Mouse (Mus musculus): Measurements from ENCODE around the gene Zbtb20. TPM values are rescaled to one million over a fixed set of nuclear protein-coding genes. Genes with fewer than 3 reads are reported as not detected.

Zbtb20 gene
- polyA plus RNA-seq, 1 experiment, result 4.0 TPM

- peaks cover 4% of the 10 kb centered on the region for H3K36me3 ChIP-seq (ENCODE audit: control insufficient read depth, insufficient read depth)
- TF ChIP-seq MYOG (IDR thresholded peaks at IDR 0.05; ENCODE audit: control insufficient read depth, extremely low read depth, insufficient read length) (no peak), CTCF (IDR thresholded peaks at IDR 0.05; ENCODE audit: control insufficient read depth, insufficient read depth, insufficient read length) (no peak), CEBPB (IDR thresholded peaks at IDR 0.05; ENCODE audit: low read depth) (no peak), USF1 (IDR thresholded peaks at IDR 0.05; ENCODE audit: low read depth) (no peak), MAX (IDR thresholded peaks at IDR 0.05) (no peak), FOSL1 (IDR thresholded peaks at IDR 0.05; ENCODE audit: insufficient read depth, low read length, poor library complexity, severe bottlenecking) (no peak), MYOD1 (IDR thresholded peaks at IDR 0.05; ENCODE audit: control insufficient read depth, insufficient read length, low read depth) (no peak)
- H3K79me2 ChIP-seq (ENCODE audit: control insufficient read depth, insufficient read depth), result no peaks in the 10 kb centered on the region
- H3K4me3 ChIP-seq (ENCODE audit: insufficient read depth, poor library complexity, severe bottlenecking), result no peak overlapping the region
- H3ac ChIP-seq (ENCODE audit: control insufficient read depth, insufficient read length, low read depth), result no peak overlapping the region
- H3K27me3 ChIP-seq (ENCODE audit: control insufficient read depth, insufficient read depth, insufficient read length), result no peaks in the 10 kb centered on the region
- no peaks in the 10 kb centered on the region for H3K79me3 ChIP-seq (ENCODE audit: low read depth)
These were observed 778.6 kb downstream of the Zbtb20 start for GRCm38 (mm10) chr16:43654269-43654668.

DNA sequence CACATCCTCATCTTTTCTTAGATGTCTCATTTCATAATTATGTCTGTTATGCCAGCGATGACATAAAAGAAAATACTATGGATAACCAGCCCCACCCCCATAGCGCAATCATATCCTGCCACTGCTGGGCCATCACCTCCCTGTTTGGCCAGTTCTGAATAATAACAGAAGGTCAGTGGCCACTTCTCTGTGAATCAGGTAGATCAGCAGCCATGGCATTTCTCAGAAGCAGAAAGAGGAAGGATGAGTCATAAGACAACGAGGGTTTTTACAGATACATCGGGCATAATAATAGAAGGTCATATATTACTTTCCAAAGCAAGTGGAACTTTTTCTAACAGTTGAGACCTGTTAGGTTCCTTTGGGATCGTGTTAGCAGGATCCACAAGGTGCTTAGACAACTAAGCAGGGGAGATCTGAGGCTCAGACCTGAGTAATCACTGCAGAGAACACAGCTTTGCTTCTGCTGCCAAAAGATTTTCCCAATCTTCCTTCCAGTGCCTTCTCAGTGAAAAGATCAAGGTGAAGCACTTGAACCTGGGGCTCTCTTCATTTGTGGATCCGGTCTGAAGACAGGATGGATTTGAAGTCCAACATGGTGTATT, 779.6 kb downstream of the Zbtb20 start:
- no peaks in the 10 kb centered on the region for H3K79me2 ChIP-seq (ENCODE audit: control insufficient read depth, insufficient read depth)
- no peaks in the 10 kb centered on the region for H3K79me3 ChIP-seq (ENCODE audit: low read depth)
- peaks cover 4% of the 10 kb centered on the region for H3K36me3 ChIP-seq (ENCODE audit: control insufficient read depth, insufficient read depth)
- H3K27me3 ChIP-seq (ENCODE audit: control insufficient read depth, insufficient read depth, insufficient read length), result no peaks in the 10 kb centered on the region
- TF ChIP-seq MYOD1 (IDR thresholded peaks at IDR 0.05; ENCODE audit: control insufficient read depth, insufficient read length, low read depth) (no peak), MAX (IDR thresholded peaks at IDR 0.05) (no peak), MYOG (IDR thresholded peaks at IDR 0.05; ENCODE audit: control insufficient read depth, extremely low read depth, insufficient read length) (no peak), USF1 (IDR thresholded peaks at IDR 0.05; ENCODE audit: low read depth) (no peak), FOSL1 (IDR thresholded peaks at IDR 0.05; ENCODE audit: insufficient read depth, low read length, poor library complexity, severe bottlenecking) (no peak), CEBPB (IDR thresholded peaks at IDR 0.05; ENCODE audit: low read depth) (no peak), CTCF (IDR thresholded peaks at IDR 0.05; ENCODE audit: control insufficient read depth, insufficient read depth, insufficient read length) (no peak)
- no peak overlapping the region for H3K4me3 ChIP-seq (ENCODE audit: insufficient read depth, poor library complexity, severe bottlenecking)
- H3ac ChIP-seq (ENCODE audit: control insufficient read depth, insufficient read length, low read depth), result no peak overlapping the region

DNA sequence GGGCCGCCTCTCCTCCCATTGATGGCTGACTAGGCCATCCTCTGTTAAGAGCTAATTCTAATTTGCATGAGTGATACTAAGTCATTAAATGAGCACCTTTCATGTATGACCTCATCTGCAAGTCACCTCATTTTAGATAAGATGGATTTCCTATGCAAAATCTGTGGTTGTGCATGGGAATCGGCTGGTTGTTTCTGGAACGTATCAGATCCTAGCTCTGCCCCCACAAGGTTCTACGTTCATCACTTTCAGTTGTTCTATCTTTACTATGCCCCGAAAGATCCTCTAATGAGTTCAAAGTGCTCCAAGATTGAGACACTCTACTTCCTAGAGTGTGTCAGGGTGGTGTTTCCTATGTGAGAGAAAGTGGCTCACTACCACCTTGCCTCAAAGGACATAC, 785.9 kb downstream of the Zbtb20 start:
- no peak overlapping the region for H3K4me3 ChIP-seq (ENCODE audit: insufficient read depth, poor library complexity, severe bottlenecking)
- peaks cover 4% of the 10 kb centered on the region for H3K79me2 ChIP-seq (ENCODE audit: control insufficient read depth, insufficient read depth)
- peaks cover 8% of the 10 kb centered on the region for H3K36me3 ChIP-seq (ENCODE audit: control insufficient read depth, insufficient read depth)
- no peaks in the 10 kb centered on the region for H3K27me3 ChIP-seq (ENCODE audit: control insufficient read depth, insufficient read depth, insufficient read length)
- H3K79me3 ChIP-seq (ENCODE audit: low read depth), result no peaks in the 10 kb centered on the region
- TF ChIP-seq CTCF (IDR thresholded peaks at IDR 0.05; ENCODE audit: control insufficient read depth, insufficient read depth, insufficient read length) (no peak), MAX (IDR thresholded peaks at IDR 0.05) (no peak), CEBPB (IDR thresholded peaks at IDR 0.05; ENCODE audit: low read depth) (no peak), MYOD1 (IDR thresholded peaks at IDR 0.05; ENCODE audit: control insufficient read depth, insufficient read length, low read depth) (no peak), USF1 (IDR thresholded peaks at IDR 0.05; ENCODE audit: low read depth) (no peak), FOSL1 (IDR thresholded peaks at IDR 0.05; ENCODE audit: insufficient read depth, low read length, poor library complexity, severe bottlenecking) (no peak), MYOG (IDR thresholded peaks at IDR 0.05; ENCODE audit: control insufficient read depth, extremely low read depth, insufficient read length) (no peak)
- no peak overlapping the region for H3ac ChIP-seq (ENCODE audit: control insufficient read depth, insufficient read length, low read depth)

DNA sequence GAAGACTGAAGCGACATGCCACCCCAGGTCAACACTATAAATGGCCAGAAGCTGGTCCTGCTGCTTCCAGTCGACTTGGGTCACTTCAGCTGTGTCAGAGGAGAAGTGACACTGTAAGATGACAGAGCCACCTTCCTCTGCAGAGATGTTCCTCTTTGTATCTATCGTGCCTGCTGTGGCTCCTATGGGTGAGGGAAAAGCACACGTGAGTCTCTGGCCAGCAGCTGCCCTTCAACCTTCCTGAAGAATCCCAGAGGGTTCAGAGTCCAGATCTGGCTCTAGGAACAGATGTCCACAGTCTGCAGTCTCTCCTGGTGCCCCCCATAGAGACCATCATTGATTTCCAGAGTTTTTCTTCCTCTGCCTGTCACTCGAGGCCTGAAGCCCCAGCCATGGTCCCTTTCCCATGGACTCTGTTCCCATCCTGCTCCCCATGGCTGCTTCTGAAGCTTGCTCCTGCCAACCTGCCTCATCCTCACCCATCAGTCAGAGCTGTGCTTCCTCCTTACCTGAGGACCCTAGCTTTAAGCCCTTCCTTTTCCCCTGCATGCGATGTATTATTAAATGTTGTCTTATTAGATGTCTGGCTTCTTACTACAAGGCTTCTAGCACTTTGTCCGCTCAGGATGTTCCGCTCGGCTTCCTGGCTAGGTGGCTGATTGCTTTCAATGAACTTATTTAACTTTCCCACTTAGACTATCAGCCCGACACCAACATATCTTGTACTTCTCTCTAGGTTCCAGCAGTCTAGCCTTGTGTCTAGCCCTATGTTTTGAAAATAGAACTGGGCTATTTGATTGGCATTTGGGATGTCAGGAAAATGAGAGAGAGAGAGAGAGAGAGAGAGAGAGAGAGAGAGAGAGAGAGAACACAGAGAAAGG, 786.7 kb downstream of the Zbtb20 start:
- no peaks in the 10 kb centered on the region for H3K27me3 ChIP-seq (ENCODE audit: control insufficient read depth, insufficient read depth, insufficient read length)
- no peaks in the 10 kb centered on the region for H3K79me3 ChIP-seq (ENCODE audit: low read depth)
- TF ChIP-seq MYOG (IDR thresholded peaks at IDR 0.05; ENCODE audit: control insufficient read depth, extremely low read depth, insufficient read length), result no peak
- no peak for TF ChIP-seq MYOD1 (IDR thresholded peaks at IDR 0.05; ENCODE audit: control insufficient read depth, insufficient read length, low read depth)
- no peak for TF ChIP-seq FOSL1 (IDR thresholded peaks at IDR 0.05; ENCODE audit: insufficient read depth, low read length, poor library complexity, severe bottlenecking)
- no peak for TF ChIP-seq MAX (IDR thresholded peaks at IDR 0.05)
- TF ChIP-seq CEBPB (IDR thresholded peaks at IDR 0.05; ENCODE audit: low read depth), result no peak
- no peak for TF ChIP-seq CTCF (IDR thresholded peaks at IDR 0.05; ENCODE audit: control insufficient read depth, insufficient read depth, insufficient read length)
- TF ChIP-seq USF1 (IDR thresholded peaks at IDR 0.05; ENCODE audit: low read depth), result no peak
- H3K79me2 ChIP-seq (ENCODE audit: control insufficient read depth, insufficient read depth), result peaks cover 4% of the 10 kb centered on the region
- no peak overlapping the region for H3K4me3 ChIP-seq (ENCODE audit: insufficient read depth, poor library complexity, severe bottlenecking)
- H3K36me3 ChIP-seq (ENCODE audit: control insufficient read depth, insufficient read depth), result peaks cover 7% of the 10 kb centered on the region
- no peak overlapping the region for H3ac ChIP-seq (ENCODE audit: control insufficient read depth, insufficient read length, low read depth)

GRCm38 (mm10) chr16:43663978-43664579, 788.4 kb downstream of the Zbtb20 start, which contains the start of gene Tigit:
Gene Tigit (minus strand): TSS chr16:43664146.
- no peaks in the 10 kb centered on the region for H3K27me3 ChIP-seq (ENCODE audit: control insufficient read depth, insufficient read depth, insufficient read length)
- TF ChIP-seq FOSL1 (IDR thresholded peaks at IDR 0.05; ENCODE audit: insufficient read depth, low read length, poor library complexity, severe bottlenecking) (peak; percentile 14), MYOD1 (IDR thresholded peaks at IDR 0.05; ENCODE audit: control insufficient read depth, insufficient read length, low read depth) (no peak), CTCF (IDR thresholded peaks at IDR 0.05; ENCODE audit: control insufficient read depth, insufficient read depth, insufficient read length) (no peak), MAX (IDR thresholded peaks at IDR 0.05) (peak; percentile 17), CEBPB (IDR thresholded peaks at IDR 0.05; ENCODE audit: low read depth) (peak; percentile 89), USF1 (IDR thresholded peaks at IDR 0.05; ENCODE audit: low read depth) (no peak), MYOG (IDR thresholded peaks at IDR 0.05; ENCODE audit: control insufficient read depth, extremely low read depth, insufficient read length) (no peak)

More at GRCm38 (mm10) chr16:43663978-43664579, 788.4 kb downstream of the Zbtb20 start, which contains the start of gene Tigit:
- Histone ChIP-seq H3ac (ENCODE audit: control insufficient read depth, insufficient read length, low read depth) (peak within 1 kb of the TSS; percentile 61), H3K79me2 (ENCODE audit: control insufficient read depth, insufficient read depth) (peaks cover 4% of the 10 kb centered on the region), H3K36me3 (ENCODE audit: control insufficient read depth, insufficient read depth) (peaks cover 4% of the 10 kb centered on the region), H3K4me3 (ENCODE audit: insufficient read depth, poor library complexity, severe bottlenecking) (no peak within 1 kb of the TSS), H3K79me3 (ENCODE audit: low read depth) (no peaks in the 10 kb centered on the region)

Data from C2C12 (cell line).